Mouse (Mus musculus): ENCODE measurements around the gene Nck2. TPM values are rescaled to one million over a fixed set of nuclear protein-coding genes. Genes with fewer than 3 reads are reported as not detected.

Nck2 gene
- total RNA-seq, 2 experiments from 2014 or later, result 33.4 to 33.7 TPM

GRCm38 (mm10) chr1:43426993-43427535 is 17.3 kb upstream of the Nck2 start:
- intact Hi-C loops (cut with DNase I), result no loop called here
- no peak for DNase-seq (ENCODE audit: low spot score in 2 of 2)

DNA sequence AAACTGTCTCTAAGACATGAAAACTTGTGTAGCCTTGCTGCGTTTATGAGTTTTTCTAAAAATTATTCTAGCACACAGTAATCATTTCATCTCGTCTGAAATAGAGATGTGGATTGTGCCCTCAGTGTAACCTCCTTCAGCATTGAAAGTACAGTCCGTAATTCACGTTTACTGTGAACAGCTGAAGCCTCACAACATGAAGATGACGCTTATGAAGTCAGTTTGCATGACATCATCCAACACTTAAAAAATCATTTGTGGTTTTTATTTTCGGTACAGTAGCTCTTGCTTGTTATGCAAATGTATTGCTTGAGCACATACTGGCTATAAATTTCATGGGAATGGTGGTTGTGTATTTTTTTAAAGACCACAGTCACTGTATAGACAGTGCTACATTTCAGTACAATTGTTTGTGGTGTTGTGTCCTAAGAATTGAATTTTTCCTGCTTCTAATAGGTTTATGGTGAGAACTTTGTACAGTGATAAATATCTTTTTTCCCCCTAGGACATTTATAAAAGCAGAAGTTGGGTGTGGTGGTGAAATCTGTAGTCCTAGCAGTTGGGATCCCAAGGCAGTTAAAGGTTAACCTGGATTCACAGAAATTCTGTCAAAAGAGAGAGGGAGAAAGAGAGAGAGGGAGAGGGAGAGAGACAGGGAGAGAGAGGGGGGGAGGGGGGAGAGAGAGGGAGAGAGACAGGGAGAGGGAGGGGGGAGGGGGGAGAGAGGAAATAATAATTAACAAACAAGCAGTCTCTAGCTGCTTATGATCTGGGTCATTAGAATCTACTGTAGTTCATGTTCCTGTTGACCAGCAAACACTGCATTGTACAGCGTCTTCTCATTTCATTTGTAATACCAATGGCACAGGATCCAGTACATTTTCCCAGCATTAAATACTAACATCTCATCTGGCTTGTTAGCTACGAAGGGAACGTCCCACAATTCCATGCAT is 14.2 kb upstream of the Nck2 start:
- DNase-seq (ENCODE audit: low spot score in 2 of 2), result no peak
- intact Hi-C loops (cut with DNase I), result no loop called here

- no peak for DNase-seq (ENCODE audit: low spot score in 2 of 2)
- intact Hi-C loops (cut with DNase I), result no loop called here
Measured at GRCm38 (mm10) chr1:43433853-43434252, 10.5 kb upstream of the Nck2 start.

DNA sequence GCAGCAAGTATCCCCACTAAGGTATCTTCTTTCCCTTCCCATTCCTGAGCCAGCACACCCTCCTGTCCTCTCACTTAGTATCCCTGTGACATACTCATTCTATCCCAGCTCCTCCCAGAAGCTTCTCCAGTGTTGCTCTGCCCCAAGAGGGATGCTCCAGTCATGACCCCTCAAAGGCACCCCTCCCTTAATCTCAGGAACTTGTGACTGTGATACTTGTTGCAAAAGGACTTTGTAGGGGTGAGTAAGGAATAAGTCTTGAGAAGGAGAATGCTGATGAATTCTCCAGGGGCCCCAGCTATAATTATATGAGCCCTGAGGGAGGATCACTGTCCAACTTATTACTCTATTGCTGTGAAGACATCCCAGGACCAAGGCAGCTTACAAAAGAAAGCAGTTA is 7.8 kb upstream of the Nck2 start:
- intact Hi-C loops (cut with DNase I), result no loop called here
- no peak for DNase-seq (ENCODE audit: low spot score in 2 of 2)

- intact Hi-C loops (cut with DNase I), result no loop called here
- DNase-seq (ENCODE audit: low spot score in 2 of 2), result no peak
Measured at GRCm38 (mm10) chr1:43439261-43439660, 5.1 kb upstream of the Nck2 start.

- intact Hi-C loops (cut with DNase I), result no loop called here
Measured at GRCm38 (mm10) chr1:43442568-43442967, 1.8 kb upstream of the Nck2 start.

GRCm38 (mm10) chr1:43445170-43446088 is 1.1 kb downstream of the Nck2 start:
- peak; percentile 50 to 74 for DNase-seq (ENCODE audit: low spot score in 2 of 2)
- intact Hi-C loops (cut with DNase I), result loop anchor here (5.0 kb wide), 3 partner anchors 57 to 292 kb away; no protein-coding TSS in a partner anchor

More at GRCm38 (mm10) chr1:43442568-43442967, 1.8 kb upstream of the Nck2 start:
- DNase-seq (ENCODE audit: low spot score in 2 of 2), result no peak

DNA sequence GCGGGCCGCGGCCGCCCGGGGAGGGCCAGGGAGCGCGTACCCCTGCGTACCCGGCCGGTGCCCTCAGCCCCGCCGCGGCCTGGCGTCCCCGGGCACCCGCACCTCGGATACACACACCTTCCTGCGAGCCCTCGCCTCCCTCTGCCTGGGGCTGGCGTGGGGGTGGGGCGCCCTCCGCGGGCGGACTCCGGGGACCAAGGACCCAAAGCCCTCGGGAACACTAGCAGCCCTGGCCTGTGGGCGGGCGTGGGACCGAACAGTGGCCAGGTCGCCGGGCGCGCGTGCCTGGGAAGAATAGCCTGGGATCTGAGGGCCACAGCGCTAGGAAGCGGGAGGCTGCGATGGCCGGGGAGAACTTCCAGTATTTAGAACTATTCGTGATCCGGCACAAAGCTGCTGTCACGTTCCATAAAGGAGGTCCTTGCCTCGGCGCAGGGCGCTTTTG is 1.7 kb downstream of the Nck2 start:
- DNase-seq (ENCODE audit: low spot score in 2 of 2), result peak in 1 of 2 experiments; percentile 34
- intact Hi-C loops (cut with DNase I), result loop anchor here (5.0 kb wide), 3 partner anchors 56 to 291 kb away; no protein-coding TSS in a partner anchor

DNA sequence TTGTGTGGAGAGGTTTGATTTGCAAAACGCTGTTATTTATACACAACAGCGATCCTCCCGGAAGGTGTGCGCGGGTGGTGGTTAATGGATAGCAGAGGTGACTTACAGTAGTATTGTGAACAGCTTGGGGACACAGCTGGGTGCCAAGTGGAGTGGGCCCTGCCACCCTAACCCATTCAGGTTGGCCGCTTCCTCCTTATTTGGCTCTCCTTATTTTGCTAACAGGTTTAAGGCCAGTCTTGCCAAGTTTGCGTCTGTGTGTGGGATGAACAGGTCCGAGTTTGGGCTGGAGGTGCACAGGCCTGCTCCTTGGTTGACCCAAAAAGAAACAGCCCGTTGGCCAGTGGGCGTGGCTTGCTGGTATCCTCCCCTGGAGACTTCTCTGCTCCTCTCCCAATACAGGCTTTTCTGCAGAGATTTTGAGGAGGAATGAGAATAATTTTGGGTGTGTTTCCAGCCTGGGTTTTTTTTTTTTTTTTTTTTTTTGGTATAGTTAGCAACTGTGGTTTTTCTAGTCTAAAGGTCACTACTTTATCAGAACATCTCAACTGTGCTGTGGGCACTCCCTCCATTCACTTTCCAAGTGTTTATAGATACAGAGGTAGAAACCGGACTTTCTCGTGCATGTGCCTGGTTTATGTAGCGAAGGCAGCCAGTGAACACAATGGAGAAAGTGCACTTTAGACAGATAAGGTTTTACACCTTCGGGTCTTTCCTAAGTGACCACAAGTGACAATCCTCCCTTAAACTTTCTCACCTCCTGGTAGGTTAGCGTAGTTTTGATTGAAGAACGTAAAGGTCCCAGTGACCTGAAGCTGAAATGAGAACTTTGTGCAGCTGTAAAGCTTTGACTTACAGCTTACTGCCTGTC is 2.6 kb downstream of the Nck2 start:
- no peak for DNase-seq (ENCODE audit: low spot score in 2 of 2)
- intact Hi-C loops (cut with DNase I), result loop anchor here (5.0 kb wide), 3 partner anchors 55 to 290 kb away; no protein-coding TSS in a partner anchor

- no peak for DNase-seq (ENCODE audit: low spot score in 2 of 2)
- intact Hi-C loops (cut with DNase I), result loop anchor here (5.0 kb wide), 3 partner anchors 55 to 290 kb away; no protein-coding TSS in a partner anchor
Measured at GRCm38 (mm10) chr1:43447602-43448287, 3.4 kb downstream of the Nck2 start.

DNA sequence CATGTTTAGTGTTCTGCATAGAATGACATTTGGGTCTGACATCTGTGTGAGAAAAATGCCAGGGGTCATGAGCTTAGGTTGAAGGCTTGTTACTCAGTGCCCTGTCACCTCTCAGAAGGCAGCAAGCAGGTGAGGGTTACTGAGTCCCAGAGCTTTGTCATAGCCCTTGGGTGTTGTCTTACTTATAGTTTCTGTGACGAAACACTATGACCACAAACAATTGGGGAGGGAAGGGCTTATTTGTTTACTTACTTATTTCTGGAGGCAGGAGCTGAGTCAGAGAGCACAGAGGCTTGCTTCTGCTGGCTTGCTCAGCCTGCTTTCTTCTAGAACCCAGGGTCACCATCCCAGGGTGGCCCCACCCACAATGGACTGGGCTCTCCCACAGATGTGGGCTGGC is 6.4 kb downstream of the Nck2 start:
- intact Hi-C loops (cut with DNase I), result no loop called here
- no peak for DNase-seq (ENCODE audit: low spot score in 2 of 2)

GRCm38 (mm10) chr1:43453683-43454082 is 9.3 kb downstream of the Nck2 start:
- no peak for DNase-seq (ENCODE audit: low spot score in 2 of 2)

GRCm38 (mm10) chr1:43454741-43455140 is 10.4 kb downstream of the Nck2 start:
- intact Hi-C loops (cut with DNase I), result no loop called here
- no peak for DNase-seq (ENCODE audit: low spot score in 2 of 2)

More at GRCm38 (mm10) chr1:43453683-43454082, 9.3 kb downstream of the Nck2 start:
- intact Hi-C loops (cut with DNase I), result no loop called here

- DNase-seq (ENCODE audit: low spot score in 2 of 2), result no peak
- intact Hi-C loops (cut with DNase I), result no loop called here
Measured at GRCm38 (mm10) chr1:43455196-43455595, 10.8 kb downstream of the Nck2 start.

- no peak for DNase-seq (ENCODE audit: low spot score in 2 of 2)
- intact Hi-C loops (cut with DNase I), result no loop called here
Measured at GRCm38 (mm10) chr1:43457012-43457766, 12.8 kb downstream of the Nck2 start.

DNA sequence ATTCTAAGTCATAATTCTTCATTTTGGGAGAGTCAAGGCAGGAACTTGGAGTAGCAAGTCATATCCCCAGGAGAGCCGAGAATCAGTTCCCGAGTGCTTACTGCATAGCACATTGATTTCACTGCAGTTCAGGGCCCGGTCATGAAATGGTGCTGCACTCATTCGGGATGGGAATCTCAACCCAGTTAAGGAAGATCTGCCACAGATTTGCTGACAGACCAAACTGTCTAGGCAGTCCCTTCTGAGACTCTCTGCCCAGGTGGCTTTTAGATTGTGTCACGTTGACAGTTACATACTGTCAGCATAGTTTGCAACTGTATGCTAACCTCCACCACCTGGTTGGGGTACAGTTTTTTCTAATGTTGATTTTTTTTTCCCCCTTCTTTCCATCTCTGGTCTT is 16.1 kb downstream of the Nck2 start:
- DNase-seq (ENCODE audit: low spot score in 2 of 2), result no peak
- intact Hi-C loops (cut with DNase I), result no loop called here

DNA sequence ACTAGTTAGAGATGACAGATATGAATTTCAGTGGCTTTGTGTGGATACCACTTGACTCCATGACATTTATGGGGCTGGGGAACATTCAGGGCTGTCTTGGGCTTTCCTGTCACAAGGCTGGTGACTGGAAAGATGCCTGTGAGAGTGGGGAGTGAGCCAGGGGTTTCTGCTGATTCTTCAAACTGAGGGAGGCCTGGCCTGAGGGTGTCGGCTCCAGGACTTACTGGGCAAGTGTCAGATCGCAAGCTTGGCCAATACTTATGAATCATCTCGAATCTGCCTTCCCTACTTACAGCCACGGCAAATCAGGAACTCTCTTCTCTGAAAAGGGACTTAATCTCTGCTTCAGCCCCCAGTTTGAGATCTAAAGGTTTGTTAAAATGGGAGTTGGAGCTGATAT is 18.3 kb downstream of the Nck2 start:
- intact Hi-C loops (cut with DNase I), result no loop called here
- no peak for DNase-seq (ENCODE audit: low spot score in 2 of 2)

Data from left cerebral cortex, postnatal 14 days (tissue).